Mouse (Mus musculus): Measurements from ENCODE around the gene Prph. TPM values are rescaled to one million over a fixed set of nuclear protein-coding genes. Genes with fewer than 3 reads are reported as not detected.
A peak's percentile ranks its signal among the peaks of the same experiment; 100 is the strongest.
"Not testable (repeated sequence)": the region's sequence is repeated elsewhere in the genome, so short reads cannot be mapped to it uniquely, and the experiment has no call there.

Gene Prph
- total RNA-seq, 1 experiment from 2014 or later, result not detected

- ATAC-seq (ENCODE audit: extremely low read depth, insufficient number of reproducible peaks, low FRiP score, poor library complexity, severe bottlenecking), result no peak
These were observed 10.7 kb downstream of the Prph start for GRCm38 (mm10) chr15:99065557-99066165.

DNA sequence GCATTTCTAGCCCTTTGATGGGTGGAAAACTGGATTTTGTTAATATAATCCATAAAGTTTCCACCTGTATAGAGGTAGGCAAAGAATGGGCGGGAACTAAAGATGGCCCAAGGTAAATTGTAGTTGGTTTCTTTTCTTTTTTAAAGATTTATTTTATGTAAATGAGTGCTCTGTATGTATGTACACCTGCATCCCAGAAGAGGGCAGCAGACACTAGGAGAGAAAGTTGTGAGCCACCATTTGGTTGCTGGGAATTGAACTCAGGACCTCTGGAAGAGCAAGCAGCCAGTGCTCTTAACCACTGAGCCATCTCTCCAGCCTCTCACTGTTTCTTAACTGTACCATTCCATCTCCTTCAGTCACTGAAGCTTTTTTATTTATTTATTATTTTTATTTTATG, 17.0 kb downstream of the Prph start:
- no peak for ATAC-seq (ENCODE audit: extremely low read depth, insufficient number of reproducible peaks, low FRiP score, poor library complexity, severe bottlenecking)

DNA sequence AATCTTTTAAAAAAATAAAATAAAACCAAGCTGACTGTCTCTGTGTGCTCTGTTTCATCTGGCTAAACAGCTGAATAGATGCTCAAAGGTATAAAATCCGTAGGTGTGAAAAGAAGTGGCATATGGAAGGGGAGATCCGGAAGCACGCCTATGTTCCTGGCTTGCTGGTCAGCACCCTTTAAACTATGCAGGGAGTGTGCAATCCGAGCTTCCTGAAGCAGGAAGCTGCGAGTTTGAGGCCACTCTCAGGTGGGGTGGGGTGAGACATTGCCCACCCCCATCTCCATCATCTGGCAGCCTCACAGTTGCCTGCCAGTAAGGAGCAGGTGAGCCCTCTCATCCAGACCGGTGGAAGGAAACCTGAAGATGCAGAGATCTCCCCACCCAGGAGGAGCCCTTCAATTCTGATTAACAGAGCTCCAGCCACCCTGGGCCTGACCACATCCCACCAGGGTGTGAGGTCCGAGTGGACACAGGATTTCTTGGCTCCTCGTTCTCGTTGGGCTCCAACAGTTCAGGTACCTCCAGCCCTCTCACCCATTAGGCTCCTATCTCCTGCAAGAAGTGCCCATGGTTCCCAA, 19.1 kb downstream of the Prph start, which contains the start of gene Troap:
Gene Troap, plus strand, starts transcription at position 557 of the 581 bp plus-strand sequence.
- ATAC-seq (ENCODE audit: extremely low read depth, insufficient number of reproducible peaks, low FRiP score, poor library complexity, severe bottlenecking), result no peak

- peak; percentile 96 for ATAC-seq (ENCODE audit: extremely low read depth, insufficient number of reproducible peaks, low FRiP score, poor library complexity, severe bottlenecking)
These were observed 19.8 kb downstream of the Prph start for GRCm38 (mm10) chr15:99074600-99075333.

GRCm38 (mm10) chr15:99076011-99076410, 21.0 kb downstream of the Prph start:
- not testable (repeated sequence) for ATAC-seq (ENCODE audit: extremely low read depth, insufficient number of reproducible peaks, low FRiP score, poor library complexity, severe bottlenecking)

- ATAC-seq (ENCODE audit: extremely low read depth, insufficient number of reproducible peaks, low FRiP score, poor library complexity, severe bottlenecking), result no peak
These were observed 23.4 kb downstream of the Prph start for GRCm38 (mm10) chr15:99078181-99078910.

- ATAC-seq (ENCODE audit: extremely low read depth, insufficient number of reproducible peaks, low FRiP score, poor library complexity, severe bottlenecking), result no peak
These were observed 24.8 kb downstream of the Prph start for GRCm38 (mm10) chr15:99079804-99080203.

DNA sequence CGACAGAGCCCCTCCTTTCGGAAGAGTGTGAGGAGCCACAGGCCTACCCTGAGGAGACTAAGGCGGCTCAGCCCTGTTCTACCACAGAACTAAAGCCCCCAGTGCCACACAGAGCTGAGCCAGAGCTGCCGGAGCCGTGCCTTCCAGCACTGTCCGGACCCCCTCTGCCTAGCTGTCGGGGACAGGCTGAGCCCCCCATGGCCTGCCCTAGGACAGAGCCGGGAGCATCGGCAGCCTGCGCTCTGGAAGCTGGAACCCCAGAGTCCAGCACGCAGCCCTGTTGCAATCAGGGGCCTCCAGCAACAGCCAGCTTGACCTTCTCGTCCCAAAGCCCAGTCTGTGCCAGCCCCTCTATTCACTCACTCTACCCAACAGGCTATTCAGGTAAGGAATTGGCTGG, 27.3 kb downstream of the Prph start:
- ATAC-seq (ENCODE audit: extremely low read depth, insufficient number of reproducible peaks, low FRiP score, poor library complexity, severe bottlenecking), result no peak

DNA sequence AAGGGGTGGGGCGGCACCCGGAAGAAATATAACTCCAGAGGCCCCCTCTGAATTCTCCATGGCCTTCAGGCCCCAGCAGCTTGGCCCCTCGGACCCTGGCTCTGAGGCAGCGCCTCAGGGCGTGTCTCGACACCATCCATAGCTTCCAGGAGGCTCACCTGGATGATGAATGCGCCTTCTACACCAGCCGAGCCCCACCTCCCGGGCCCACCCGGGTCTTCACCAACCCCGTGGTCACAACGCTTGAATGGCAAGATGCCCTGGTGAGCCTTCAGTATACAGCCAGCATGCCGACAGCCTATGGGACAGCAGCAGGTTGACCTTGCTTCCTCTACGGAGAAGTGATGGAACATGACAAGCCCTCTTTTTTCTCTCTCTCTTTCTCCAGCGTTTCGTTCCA, 27.9 kb downstream of the Prph start:
- ATAC-seq (ENCODE audit: extremely low read depth, insufficient number of reproducible peaks, low FRiP score, poor library complexity, severe bottlenecking), result no peak

GRCm38 (mm10) chr15:99083258-99083657, 28.3 kb downstream of the Prph start:
- ATAC-seq (ENCODE audit: extremely low read depth, insufficient number of reproducible peaks, low FRiP score, poor library complexity, severe bottlenecking), result no peak

- ATAC-seq (ENCODE audit: extremely low read depth, insufficient number of reproducible peaks, low FRiP score, poor library complexity, severe bottlenecking), result no peak
These were observed 29.0 kb downstream of the Prph start for GRCm38 (mm10) chr15:99083867-99084557.

DNA sequence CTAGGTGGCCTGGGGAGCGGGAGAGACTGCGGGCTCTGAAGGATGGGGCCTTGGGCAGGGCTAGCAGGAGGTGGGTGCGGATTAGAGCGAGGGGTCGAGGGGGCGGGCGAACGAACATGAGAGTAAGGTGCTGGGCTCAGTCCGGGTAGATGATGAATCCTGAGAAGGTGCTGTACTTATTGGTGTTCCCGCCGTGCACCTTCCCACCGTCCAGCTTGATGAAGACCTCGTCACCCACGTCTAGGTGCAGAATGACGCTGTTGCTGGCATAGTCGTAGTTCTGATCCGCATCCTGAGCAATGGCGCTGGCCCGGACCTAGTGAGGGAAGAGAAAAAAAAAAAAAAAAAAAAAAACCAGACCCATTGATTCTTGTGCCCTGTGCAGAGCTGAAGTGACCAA, 29.6 kb downstream of the Prph start:
- ATAC-seq (ENCODE audit: extremely low read depth, insufficient number of reproducible peaks, low FRiP score, poor library complexity, severe bottlenecking), result no peak

- ATAC-seq (ENCODE audit: extremely low read depth, insufficient number of reproducible peaks, low FRiP score, poor library complexity, severe bottlenecking), result no peak
These were observed 31.0 kb downstream of the Prph start for GRCm38 (mm10) chr15:99085997-99086396.

DNA sequence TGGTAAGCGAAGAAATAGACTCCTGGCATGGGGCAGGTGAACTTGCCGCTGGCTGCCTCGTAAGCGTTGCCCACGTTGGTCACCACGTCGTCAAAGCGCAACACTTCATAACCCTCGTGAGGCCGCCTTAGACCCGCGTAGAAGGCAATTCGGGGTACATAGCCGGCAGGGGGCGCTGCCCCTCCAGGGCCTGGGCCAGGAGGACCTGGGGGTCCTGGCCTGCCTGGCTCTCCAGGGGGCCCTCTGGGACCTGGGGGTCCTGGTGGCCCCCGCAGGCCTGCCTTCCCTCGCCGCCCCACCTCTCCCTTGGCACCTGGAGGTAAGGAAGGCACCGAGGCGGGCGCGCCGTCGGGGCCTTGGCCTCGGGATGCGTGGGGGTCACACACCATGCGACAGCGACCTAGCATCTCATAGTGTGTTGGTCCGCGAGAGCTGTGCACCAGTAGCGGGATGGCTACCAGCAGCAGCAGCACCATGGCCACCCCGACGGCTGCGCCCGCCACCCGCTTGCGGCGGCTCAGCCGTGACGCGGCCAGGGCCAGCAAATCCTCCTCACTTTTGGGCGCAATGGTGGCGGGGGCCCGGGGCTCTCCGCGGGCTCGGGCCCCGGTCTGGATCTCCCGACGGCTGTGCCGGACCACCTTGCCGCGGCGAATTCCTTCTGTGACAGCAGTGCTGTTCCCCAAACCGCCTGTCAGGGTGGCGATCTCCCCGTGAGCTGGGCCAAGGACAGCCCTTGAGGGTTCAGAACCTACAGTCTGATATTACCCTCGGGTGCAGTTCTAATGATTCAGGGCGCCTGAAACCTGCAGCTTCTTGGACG, 32.5 kb downstream of the Prph start, which contains the start of gene C1ql4:
Gene C1ql4, minus strand, starts transcription at position 565 of the 823 bp plus-strand sequence.
- no peak for ATAC-seq (ENCODE audit: extremely low read depth, insufficient number of reproducible peaks, low FRiP score, poor library complexity, severe bottlenecking)

GRCm38 (mm10) chr15:99088292-99088691, 33.3 kb downstream of the Prph start:
- peak; percentile 53 for ATAC-seq (ENCODE audit: extremely low read depth, insufficient number of reproducible peaks, low FRiP score, poor library complexity, severe bottlenecking)

GRCm38 (mm10) chr15:99089069-99089468, 34.1 kb downstream of the Prph start:
- no peak for ATAC-seq (ENCODE audit: extremely low read depth, insufficient number of reproducible peaks, low FRiP score, poor library complexity, severe bottlenecking)

DNA sequence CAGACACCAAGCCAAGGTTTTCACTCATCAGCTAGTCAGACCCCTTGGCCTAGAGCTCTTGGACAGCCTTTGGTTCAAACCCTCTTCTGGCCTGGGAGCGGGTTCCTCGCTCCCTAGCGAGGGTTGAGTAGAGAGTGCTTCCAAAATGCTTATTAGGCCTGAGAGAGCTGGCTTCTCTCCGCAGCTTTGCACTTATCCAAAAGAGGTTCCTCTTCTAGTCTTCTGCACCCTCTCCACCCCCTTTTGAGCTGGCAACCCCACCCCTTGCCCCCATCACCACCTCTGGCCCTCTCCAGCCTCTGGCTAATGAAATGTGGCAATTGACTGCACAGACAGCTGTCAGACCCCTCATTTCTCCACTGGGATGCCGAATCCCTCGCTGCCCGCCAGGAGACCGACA, 37.9 kb downstream of the Prph start, which contains the start of gene Dnajc22:
Gene Dnajc22, plus strand, starts transcription at position 301 of the 400 bp plus-strand sequence.
- no peak for ATAC-seq (ENCODE audit: extremely low read depth, insufficient number of reproducible peaks, low FRiP score, poor library complexity, severe bottlenecking)

Measured in neutrophil, adult 5-6 weeks (primary cell).